Comparison of ENCODE assay signal across 17 mouse cellular contexts in the genomic region with DNA sequence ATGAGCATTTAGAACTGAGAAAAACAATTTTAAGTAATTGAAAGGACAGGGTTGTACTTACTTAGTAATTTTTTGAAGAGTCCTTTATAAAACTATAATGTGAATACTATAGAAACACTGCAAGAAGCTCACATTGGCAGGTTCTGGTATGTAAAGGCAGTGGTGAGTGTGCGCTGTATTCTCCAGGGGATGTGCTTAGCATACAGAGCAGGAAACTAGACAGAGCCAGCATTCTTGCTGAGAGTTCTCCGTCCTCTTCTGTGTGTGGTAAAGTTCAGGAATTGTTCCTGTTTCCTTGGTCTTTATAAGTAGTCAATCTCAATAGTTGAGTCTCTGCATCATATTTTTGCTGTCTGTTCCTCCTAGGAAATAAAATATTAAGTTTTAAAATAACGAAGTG. TPM values are rescaled to one million over a fixed set of nuclear protein-coding genes. Genes with fewer than 3 reads are reported as not detected.
A peak's percentile ranks its signal among the peaks of the same experiment; 100 is the strongest.
DNase-seq lines count a peak whose midpoint lies in the region; ATAC-seq lines count a peak whose summit lies in the region.
"Had no signal": no experiment of that assay in that cellular context is flagged by ENCODE, and none has a peak within 500 bp of the region (broad histone marks: within the 10 kb centered on the region; RNA-seq: fewer than 3 reads in every experiment).

No protein-coding gene starts in this region.

- peak; percentile 14 for DNase-seq in embryonic facial prominence, embryonic 14.5 days (ENCODE audit: low spot score)
- no peak for DNase-seq in embryonic facial prominence, embryonic 10.5 days (ENCODE audit: low spot score)
- peak; percentile 51 to 57 for DNase-seq in left cerebral cortex, postnatal 14 days (ENCODE audit: low spot score in 2 of 2)
- DNase-seq in left cerebral cortex, adult 11 months (ENCODE audit: low spot score) = no peak
- peak; percentile 57 for DNase-seq in hindbrain, embryonic 14.5 days (ENCODE audit: low spot score)
- no peak for DNase-seq in frontal cortex, postnatal 10 days (ENCODE audit: low spot score in 2 of 2)
- DNase-seq: cerebellum, adult 18-20 months; gastrocnemius, postnatal 25 days; kidney, adult 9 months had no signal

- no peak overlapping the region for H3K4me3 ChIP-seq in embryonic facial prominence, embryonic 14.5 days (ENCODE audit: low read depth, low read length)
- no peak overlapping the region for H3K4me3 ChIP-seq in embryonic facial prominence, embryonic 10.5 days
- H3K4me3 ChIP-seq in hindbrain, embryonic 14.5 days (replicated peaks; ENCODE audit: low read length) = no peak overlapping the region
- H3K4me3 ChIP-seq in neural tube, embryonic 14.5 days (ENCODE audit: low read depth, low read length) = no peak overlapping the region
- H3K4me3 ChIP-seq: erythroblast, embryonic 14.5 days; heart, embryonic 12.5 days; limb, embryonic 12.5 days; liver, embryonic 15.5 days; stomach, embryonic 15.5 days had no signal

- WGBS in embryonic facial prominence, embryonic 14.5 days = 72% methylated on average over 3 of the region's 3 CpGs
- 84% methylated on average over 3 of the region's 3 CpGs for WGBS in embryonic facial prominence, embryonic 10.5 days
- 59% methylated on average over 3 of the region's 3 CpGs for WGBS in hindbrain, embryonic 14.5 days
- WGBS in neural tube, embryonic 14.5 days = 52% methylated on average over 3 of the region's 3 CpGs

- no peak overlapping the region for H3K27ac ChIP-seq in embryonic facial prominence, embryonic 14.5 days (replicated peaks; ENCODE audit: low read depth, low read length)
- H3K27ac ChIP-seq in embryonic facial prominence, embryonic 10.5 days (replicated peaks) = no peak overlapping the region
- H3K27ac ChIP-seq in hindbrain, embryonic 14.5 days = peak overlapping the region; percentile 77
- peak overlapping the region; percentile 63; the same call in 1 of the 2 replicates for H3K27ac ChIP-seq in neural tube, embryonic 14.5 days (ENCODE audit: low read depth, low read length)
- H3K27ac ChIP-seq: limb, embryonic 12.5 days; liver, embryonic 15.5 days; stomach, embryonic 15.5 days had no signal

- no peaks in the 10 kb centered on the region for H3K9me3 ChIP-seq in embryonic facial prominence, embryonic 14.5 days (ENCODE audit: control insufficient read depth, low read length)
- H3K9me3 ChIP-seq in embryonic facial prominence, embryonic 10.5 days = no peaks in the 10 kb centered on the region
- H3K9me3 ChIP-seq in hindbrain, embryonic 14.5 days (ENCODE audit: control insufficient read depth, low read length) = no peaks in the 10 kb centered on the region
- no peaks in the 10 kb centered on the region for H3K9me3 ChIP-seq in neural tube, embryonic 14.5 days (ENCODE audit: control insufficient read depth, low read length)
- H3K9me3 ChIP-seq: heart, embryonic 12.5 days; limb, embryonic 12.5 days; liver, embryonic 15.5 days; stomach, embryonic 15.5 days had no signal

- no peaks in the 10 kb centered on the region for H3K27me3 ChIP-seq in embryonic facial prominence, embryonic 14.5 days (replicated peaks; ENCODE audit: control insufficient read depth, insufficient read depth, low read length)
- H3K27me3 ChIP-seq in embryonic facial prominence, embryonic 10.5 days (replicated peaks; ENCODE audit: low read depth, poor library complexity, severe bottlenecking) = no peaks in the 10 kb centered on the region
- H3K27me3 ChIP-seq in hindbrain, embryonic 14.5 days (ENCODE audit: control insufficient read depth, insufficient read depth, low read length) = no peaks in the 10 kb centered on the region
- H3K27me3 ChIP-seq in neural tube, embryonic 14.5 days (ENCODE audit: control insufficient read depth, insufficient read depth, low read length) = no peaks in the 10 kb centered on the region
- H3K27me3 ChIP-seq: heart, embryonic 12.5 days; limb, embryonic 12.5 days; liver, embryonic 15.5 days; Patski; stomach, embryonic 15.5 days had no signal

- intact Hi-C loops in left cerebral cortex, postnatal 14 days (cut with DNase I) = no loop called here

- peaks cover 51% of the 10 kb centered on the region for H3K36me3 ChIP-seq in embryonic facial prominence, embryonic 14.5 days (ENCODE audit: control insufficient read depth, insufficient read depth, low read length)
- peaks cover 67% of the 10 kb centered on the region for H3K36me3 ChIP-seq in embryonic facial prominence, embryonic 10.5 days (replicated peaks)
- H3K36me3 ChIP-seq in hindbrain, embryonic 14.5 days (replicated peaks; ENCODE audit: control insufficient read depth, insufficient read depth) = peaks cover 81% of the 10 kb centered on the region
- H3K36me3 ChIP-seq in neural tube, embryonic 14.5 days (ENCODE audit: control insufficient read depth, insufficient read depth, low read length) = peaks cover 36% of the 10 kb centered on the region; the same call in 1 of the 2 replicates
- H3K36me3 ChIP-seq: stomach, embryonic 15.5 days had no signal

- no peak overlapping the region for H3K9ac ChIP-seq in embryonic facial prominence, embryonic 14.5 days (ENCODE audit: low read depth, low read length)
- no peak overlapping the region for H3K9ac ChIP-seq in hindbrain, embryonic 14.5 days
- H3K9ac ChIP-seq in neural tube, embryonic 14.5 days (replicated peaks; ENCODE audit: low read depth, low read length) = no peak overlapping the region
- H3K9ac ChIP-seq: heart, embryonic 12.5 days; limb, embryonic 12.5 days; liver, embryonic 15.5 days; stomach, embryonic 15.5 days had no signal

- no peak for ATAC-seq in embryonic facial prominence, embryonic 14.5 days (ENCODE audit: low read depth)
- peak; percentile 59; the same call in 1 of the 2 replicates for ATAC-seq in hindbrain, embryonic 14.5 days (ENCODE audit: low FRiP score)
- ATAC-seq in neural tube, embryonic 14.5 days (ENCODE audit: low read depth) = 0 out of 2 replicates have a peak, but pooled peaks have one; percentile 44
- ATAC-seq in megakaryocyte-erythroid progenitor cell, adult 5-6 weeks (replicated peaks; ENCODE audit: low FRiP score, low TSS enrichment, poor library complexity, severe bottlenecking) = no peak
- ATAC-seq: Patski had no signal

- H3K4me1 ChIP-seq in embryonic facial prominence, embryonic 14.5 days (ENCODE audit: control insufficient read depth, insufficient read depth, low read length) = no peaks in the 10 kb centered on the region
- H3K4me1 ChIP-seq in embryonic facial prominence, embryonic 10.5 days = no peaks in the 10 kb centered on the region
- peaks cover 14% of the 10 kb centered on the region; the same call in 1 of the 2 replicates for H3K4me1 ChIP-seq in hindbrain, embryonic 14.5 days (replicated peaks; ENCODE audit: control insufficient read depth, insufficient read depth, low read length)
- peaks cover 6% of the 10 kb centered on the region; the same call in 1 of the 2 replicates for H3K4me1 ChIP-seq in neural tube, embryonic 14.5 days (ENCODE audit: control insufficient read depth, insufficient read depth, low read length)
- H3K4me1 ChIP-seq: limb, embryonic 12.5 days; liver, embryonic 15.5 days; stomach, embryonic 15.5 days had no signal

- H3K4me2 ChIP-seq in embryonic facial prominence, embryonic 14.5 days (ENCODE audit: low read depth, low read length) = no peak overlapping the region
- no peak overlapping the region for H3K4me2 ChIP-seq in hindbrain, embryonic 14.5 days (replicated peaks)
- H3K4me2 ChIP-seq in neural tube, embryonic 14.5 days (ENCODE audit: low read depth, low read length) = no peak overlapping the region
- H3K4me2 ChIP-seq: heart, embryonic 12.5 days; limb, embryonic 12.5 days; liver, embryonic 15.5 days; stomach, embryonic 15.5 days had no signal

RNA-seq across cellular contexts. Expression of a gene that starts 59.0 kb away (rescaled TPM):
- 69.9 and 71.6 TPM in 2 replicates for polyA plus RNA-seq in embryonic facial prominence, embryonic 14.5 days (2014; fragmentation: Nextera tagmentation; extraction: Ambion mirVana)
- 35.5 and 39.4 TPM in 2 replicates for polyA plus RNA-seq in embryonic facial prominence, embryonic 10.5 days (2016; fragmentation: Nextera tagmentation; extraction: Ambion mirVana)
- total RNA-seq in left cerebral cortex, postnatal 14 days (2021) = 100 to 1,000 TPM; 257 to 273 TPM
- polyA plus RNA-seq in hindbrain, embryonic 14.5 days (2014; fragmentation: Nextera tagmentation; extraction: Ambion mirVana) = 120 and 121 TPM in 2 replicates
- polyA plus RNA-seq in neural tube, embryonic 14.5 days (2014; fragmentation: Nextera tagmentation; extraction: Ambion mirVana) = 126 and 129 TPM in 2 replicates
- total RNA-seq in megakaryocyte-erythroid progenitor cell, adult 5-6 weeks (2014; fragmentation: Nextera tagmentation) = 28.3 and 37.0 TPM in 2 replicates
- total RNA-seq in megakaryocyte-erythroid progenitor cell, adult 5-6 weeks (2017) = 56.1 and 78.4 TPM in 2 replicates

Comparison
In these comparisons a context has a peak if more than half of its experiments do, and no peak if none do; other contexts are left out.
1. DNase-seq: peak in embryonic facial prominence, embryonic 14.5 days (single experiment), left cerebral cortex, postnatal 14 days (2 of 2) and hindbrain, embryonic 14.5 days (single experiment); none in embryonic facial prominence, embryonic 10.5 days (single experiment), left cerebral cortex, adult 11 months (single experiment) and frontal cortex, postnatal 10 days (0 of 2).
2. ATAC-seq: peak in hindbrain, embryonic 14.5 days (single experiment) and neural tube, embryonic 14.5 days (single experiment); none in embryonic facial prominence, embryonic 14.5 days (single experiment) and megakaryocyte-erythroid progenitor cell, adult 5-6 weeks (single experiment).
3. H3K27ac ChIP-seq: peak in hindbrain, embryonic 14.5 days (single experiment) and neural tube, embryonic 14.5 days (single experiment); none in embryonic facial prominence, embryonic 14.5 days (single experiment) and embryonic facial prominence, embryonic 10.5 days (single experiment).